Mouse (Mus musculus) erythroblast, embryonic 14.5 days (primary cell): Measurements from ENCODE around the gene Gm49721.
"Not testable (repeated sequence)": the region's sequence is repeated elsewhere in the genome, so short reads cannot be mapped to it uniquely, and the experiment has no call there.

Experiments
- GATA1 ChIP-seq: IDR thresholded peaks from 2 replicates; pipeline ENCODE4 v1.6.1; 2012; ENCODE audit warnings: low read length, inconsistent platforms, mixed read lengths
- TAL1 ChIP-seq: IDR thresholded peaks from 3 replicates; pipeline ENCODE4 v1.6.1; 2012; ENCODE audit warnings: low read length, inconsistent platforms, mixed read lengths

- TF ChIP-seq GATA1, TAL1: not testable (repeated sequence)
Measured at GRCm38 (mm10) chr17:6947984-6948768, 30.5 kb upstream of the Gm49721 start, which contains the start of gene Rsph3b.
